10 mouse cellular contexts compared by ENCODE assay signal in the genomic region with DNA sequence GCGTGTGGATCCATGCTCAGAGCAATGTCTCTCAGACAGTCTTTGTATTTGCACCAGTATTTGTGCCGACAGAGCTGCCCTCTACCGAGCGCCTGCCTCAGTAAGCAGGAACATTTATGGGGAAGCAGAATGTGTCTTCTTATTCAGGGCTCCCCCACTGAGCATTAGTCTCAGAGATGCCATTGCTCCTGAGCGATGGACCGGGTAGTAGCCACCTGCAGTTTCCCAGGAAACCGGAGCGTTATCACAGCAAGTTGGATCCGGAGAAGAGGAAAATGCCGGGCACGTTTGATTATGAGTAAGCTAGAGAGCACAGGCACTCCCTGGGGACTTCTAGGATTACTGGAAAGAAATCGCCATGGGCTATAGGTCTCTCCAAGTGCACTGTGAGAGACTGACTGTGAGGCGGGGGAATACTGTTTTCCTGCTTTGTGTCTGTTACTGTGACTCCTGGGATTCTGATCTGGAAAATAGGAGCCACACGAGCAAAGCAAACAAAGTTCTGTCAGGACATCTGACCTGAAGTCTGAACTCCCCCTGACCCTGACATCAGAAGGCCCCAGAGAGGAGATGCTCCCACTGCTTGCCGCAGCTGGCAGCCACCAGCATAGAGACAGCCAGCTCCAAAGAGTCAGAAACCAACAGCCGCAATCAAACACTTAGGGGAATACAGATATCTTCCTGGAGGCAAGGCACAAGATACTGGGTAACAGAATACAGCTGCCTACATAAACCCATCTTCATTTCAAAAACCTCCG.
A peak's percentile ranks its signal among the peaks of the same experiment; 100 is the strongest.
DNase-seq lines count a peak whose midpoint lies in the region; ATAC-seq and TF ChIP-seq lines count a peak whose summit lies in the region.
"Had no signal": no experiment of that assay in that cellular context is flagged by ENCODE, and none has a peak within 500 bp of the region (broad histone marks: within the 10 kb centered on the region; RNA-seq: fewer than 3 reads in every experiment).

No protein-coding gene starts in this region.

- peak; percentile 11 to 15 for DNase-seq in cerebellum, adult 2 months
- no peak for DNase-seq in cerebellum, postnatal 36 days
- peak; percentile 66 for DNase-seq in embryo, embryonic 11 days
- peak; percentile 38 for DNase-seq in hindbrain, embryonic 11.5 days (ENCODE audit: low spot score)
- peak; percentile 30 for DNase-seq in neural tube, embryonic 10.5 days (ENCODE audit: extremely low spot score, low spot score)
- DNase-seq in gastrocnemius, adult 18-20 months (ENCODE audit: low spot score), result no peak
- DNase-seq in yolk sac, embryonic 10.5 days (ENCODE audit: low spot score), result no peak
- DNase-seq: lung, postnatal 36 days had no signal

- H3K27ac ChIP-seq in cerebellum, adult 2 months (ENCODE audit: insufficient read depth, low read length), result no peak overlapping the region
- H3K27ac ChIP-seq in hindbrain, embryonic 11.5 days (ENCODE audit: low read depth, low read length), result no peak overlapping the region

- no peak overlapping the region for H3K4me3 ChIP-seq in cerebellum, adult 2 months (replicated peaks; ENCODE audit: insufficient read depth, low read depth, low read length)
- H3K4me3 ChIP-seq in hindbrain, embryonic 11.5 days (ENCODE audit: low read depth, low read length), result no peak overlapping the region

- 15% methylated on average over 17 of the region's 17 CpGs for WGBS in cerebellum, adult 2 months
- WGBS in hindbrain, embryonic 11.5 days, result 23% methylated on average over 17 of the region's 17 CpGs

- H3K4me1 ChIP-seq in cerebellum, adult 2 months (ENCODE audit: control insufficient read depth, insufficient read depth, low read length), result no peaks in the 10 kb centered on the region
- H3K4me1 ChIP-seq in hindbrain, embryonic 11.5 days (replicated peaks; ENCODE audit: control insufficient read depth, insufficient read depth, low read length), result no peaks in the 10 kb centered on the region

- no peaks in the 10 kb centered on the region for H3K27me3 ChIP-seq in cerebellum, adult 2 months (ENCODE audit: control insufficient read depth, insufficient read depth, low read length)
- no peaks in the 10 kb centered on the region for H3K27me3 ChIP-seq in hindbrain, embryonic 11.5 days (ENCODE audit: control insufficient read depth, insufficient read depth, low read length)

- no peaks in the 10 kb centered on the region for H3K36me3 ChIP-seq in hindbrain, embryonic 11.5 days (ENCODE audit: control insufficient read depth, insufficient read depth, low read length)

- no peak for TF ChIP-seq CTCF in cerebellum, adult 2 months (IDR thresholded peaks at IDR 0.05; ENCODE audit: borderline replicate concordance, insufficient read depth, low read depth, low read length)

- peak; percentile 74 for ATAC-seq in hindbrain, embryonic 11.5 days (ENCODE audit: low FRiP score)
- ATAC-seq in granulocyte monocyte progenitor cell, adult 5-6 weeks (replicated peaks; ENCODE audit: poor library complexity, severe bottlenecking), result no peak
- ATAC-seq: intestine, embryonic 16.5 days had no signal

- no peak overlapping the region for H3K9ac ChIP-seq in hindbrain, embryonic 11.5 days (ENCODE audit: low read depth, low read length)

- no peak overlapping the region for H3K4me2 ChIP-seq in hindbrain, embryonic 11.5 days (replicated peaks; ENCODE audit: low read depth, low read length)

- no peak for TF ChIP-seq POLR2A in cerebellum, adult 2 months (IDR thresholded peaks at IDR 0.05; ENCODE audit: borderline replicate concordance, insufficient read depth, low read length)

- no peaks in the 10 kb centered on the region for H3K9me3 ChIP-seq in hindbrain, embryonic 11.5 days (ENCODE audit: control insufficient read depth, low read length)

Comparison
In these comparisons a context has a peak if more than half of its experiments do, and no peak if none do; other contexts are left out.
1. DNase-seq: peak in cerebellum, adult 2 months (2 of 2), embryo, embryonic 11 days (single experiment), hindbrain, embryonic 11.5 days (single experiment) and neural tube, embryonic 10.5 days (single experiment); none in cerebellum, postnatal 36 days (0 of 2), gastrocnemius, adult 18-20 months (single experiment) and yolk sac, embryonic 10.5 days (single experiment).